Mouse (Mus musculus): ENCODE data around the gene L3mbtl4. TPM values are rescaled to one million over a fixed set of nuclear protein-coding genes. Genes with fewer than 3 reads are reported as not detected.

L3mbtl4 gene
- polyA plus RNA-seq, 1 experiment from 2014 or later = 1.1 TPM

DNA sequence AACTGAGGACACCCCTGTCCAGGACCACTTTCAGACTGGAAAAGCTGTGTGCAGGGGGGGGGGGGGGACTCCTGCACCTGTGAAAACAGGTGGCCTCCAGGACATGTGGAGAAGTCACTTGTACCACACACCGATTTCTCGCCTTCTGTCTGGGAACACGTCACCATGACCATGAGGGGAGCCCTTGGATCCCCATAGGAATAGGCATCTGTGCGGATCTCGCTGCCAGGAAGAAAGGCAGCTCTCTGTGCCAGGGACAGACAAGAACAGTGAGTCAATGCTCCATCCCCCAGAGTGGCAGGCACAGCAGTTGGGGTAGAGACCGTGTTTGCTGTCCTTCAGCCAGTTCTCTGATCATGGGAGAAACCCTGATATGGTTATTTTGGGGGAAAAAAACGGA is 479.5 kb downstream of the L3mbtl4 start:
- no peak overlapping the region for H3K27ac ChIP-seq
- no peak for TF ChIP-seq CTCF (IDR thresholded peaks at IDR 0.05; ENCODE audit: low read depth)

DNA sequence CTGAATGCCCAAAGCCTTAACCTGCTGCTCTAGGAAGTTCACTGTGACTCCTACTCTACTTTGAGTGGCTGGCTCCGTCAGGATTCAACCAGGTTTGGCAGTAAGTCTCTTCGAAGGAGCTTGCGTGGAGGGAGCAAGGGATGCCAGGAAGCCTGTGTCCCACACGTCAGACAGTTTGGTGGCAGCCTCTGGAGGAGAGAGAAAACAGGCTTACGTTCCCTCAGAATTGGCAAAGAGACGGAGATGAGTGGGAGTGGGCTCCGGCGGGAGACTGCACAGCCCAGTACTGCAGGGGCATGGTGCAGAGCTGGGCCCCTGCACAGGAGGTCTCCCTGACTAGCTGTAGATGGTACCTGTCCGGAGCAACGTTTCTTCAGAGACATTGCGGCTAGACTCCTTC is 481.2 kb downstream of the L3mbtl4 start:
- 84% methylated on average over 11 of the region's 11 CpGs for WGBS
- H3K4me1 ChIP-seq (replicated peaks; ENCODE audit: insufficient read depth, low read length) = no peaks in the 10 kb centered on the region
- H3K4me3 ChIP-seq (replicated peaks; ENCODE audit: low read depth, low read length) = no peak overlapping the region
- H3K4me2 ChIP-seq (ENCODE audit: low read length) = no peak overlapping the region
- H3K27ac ChIP-seq = no peak overlapping the region
- no peak overlapping the region for H3K9ac ChIP-seq (ENCODE audit: low read depth, low read length)
- H3K27me3 ChIP-seq (ENCODE audit: insufficient read depth, low read length) = no peaks in the 10 kb centered on the region
- DNase-seq (ENCODE audit: low spot score) (no peak), ATAC-seq (replicated peaks; ENCODE audit: low FRiP score, low read depth) (no peak)
- no peaks in the 10 kb centered on the region for H3K36me3 ChIP-seq (ENCODE audit: insufficient read depth, low read length)
- H3K9me3 ChIP-seq (replicated peaks; ENCODE audit: low read length) = no peaks in the 10 kb centered on the region
- no peak for TF ChIP-seq CTCF (IDR thresholded peaks at IDR 0.05; ENCODE audit: low read depth)

More for the DNA sequence above, 479.5 kb downstream of the L3mbtl4 start:
- ATAC-seq (replicated peaks; ENCODE audit: low FRiP score, low read depth) (no peak), DNase-seq (ENCODE audit: low spot score) (no peak)
- Histone ChIP-seq H3K27me3 (ENCODE audit: insufficient read depth, low read length) (no peaks in the 10 kb centered on the region), H3K4me2 (ENCODE audit: low read length) (no peak overlapping the region), H3K36me3 (ENCODE audit: insufficient read depth, low read length) (no peaks in the 10 kb centered on the region), H3K9me3 (replicated peaks; ENCODE audit: low read length) (no peaks in the 10 kb centered on the region), H3K9ac (ENCODE audit: low read depth, low read length) (no peak overlapping the region), H3K4me3 (replicated peaks; ENCODE audit: low read depth, low read length) (no peak overlapping the region), H3K4me1 (replicated peaks; ENCODE audit: insufficient read depth, low read length) (no peaks in the 10 kb centered on the region)
- 87% methylated on average over 7 of the region's 7 CpGs for WGBS

DNA sequence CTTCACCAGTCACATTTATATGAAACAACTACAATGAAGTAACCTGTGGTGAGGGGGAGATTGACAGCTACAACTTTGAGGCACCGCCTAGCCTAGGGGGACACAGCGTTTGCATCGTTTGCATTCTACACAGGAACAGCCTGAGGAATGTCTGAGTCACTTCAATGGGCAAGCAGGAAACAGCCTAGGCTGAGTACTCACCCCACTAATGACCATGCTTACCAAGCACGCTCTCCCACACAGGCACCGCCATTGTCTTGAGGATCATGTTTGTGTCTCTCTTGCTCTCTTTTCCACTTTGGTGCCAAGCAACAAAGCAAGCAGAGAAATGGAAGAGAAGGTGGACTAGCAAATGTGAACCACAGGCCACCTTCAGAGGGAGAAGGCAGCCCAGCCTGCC is 484.8 kb downstream of the L3mbtl4 start:
- no peak for ATAC-seq (replicated peaks; ENCODE audit: low FRiP score, low read depth)
- H3K4me1 ChIP-seq (replicated peaks; ENCODE audit: insufficient read depth, low read length) = no peaks in the 10 kb centered on the region
- WGBS = 56% methylated on average over 5 of the region's 5 CpGs
- no peaks in the 10 kb centered on the region for H3K9me3 ChIP-seq (replicated peaks; ENCODE audit: low read length)
- DNase-seq (ENCODE audit: low spot score) = no peak
- H3K9ac ChIP-seq (ENCODE audit: low read depth, low read length) = no peak overlapping the region
- H3K27me3 ChIP-seq (ENCODE audit: insufficient read depth, low read length) = no peaks in the 10 kb centered on the region
- no peak overlapping the region for H3K4me2 ChIP-seq (ENCODE audit: low read length)
- TF ChIP-seq CTCF (IDR thresholded peaks at IDR 0.05; ENCODE audit: low read depth) = no peak
- no peaks in the 10 kb centered on the region for H3K36me3 ChIP-seq (ENCODE audit: insufficient read depth, low read length)
- no peak overlapping the region for H3K27ac ChIP-seq
- no peak overlapping the region for H3K4me3 ChIP-seq (replicated peaks; ENCODE audit: low read depth, low read length)

DNA sequence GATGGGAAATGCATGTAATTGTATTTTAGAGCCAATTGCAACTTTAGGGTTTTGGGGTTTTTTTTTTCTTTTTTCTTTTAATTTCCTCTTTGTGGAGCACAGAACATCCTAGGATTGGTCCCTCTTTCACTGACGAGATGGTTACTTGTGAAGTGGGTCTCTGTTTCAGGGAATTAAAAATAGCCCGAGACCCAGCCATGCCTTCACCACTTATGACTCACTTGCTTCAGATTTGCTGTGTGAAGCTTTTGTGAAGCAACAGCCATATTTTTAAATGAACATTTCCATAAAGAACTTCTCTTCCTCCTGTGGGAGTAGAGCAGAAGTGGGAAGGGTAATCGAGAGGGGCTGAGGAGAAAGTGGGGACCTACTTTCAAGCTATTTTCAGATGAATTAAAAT is 485.3 kb downstream of the L3mbtl4 start:
- no peak for ATAC-seq (replicated peaks; ENCODE audit: low FRiP score, low read depth)
- 72% methylated on average over 3 of the region's 3 CpGs for WGBS
- H3K9ac ChIP-seq (ENCODE audit: low read depth, low read length) = no peak overlapping the region

DNA sequence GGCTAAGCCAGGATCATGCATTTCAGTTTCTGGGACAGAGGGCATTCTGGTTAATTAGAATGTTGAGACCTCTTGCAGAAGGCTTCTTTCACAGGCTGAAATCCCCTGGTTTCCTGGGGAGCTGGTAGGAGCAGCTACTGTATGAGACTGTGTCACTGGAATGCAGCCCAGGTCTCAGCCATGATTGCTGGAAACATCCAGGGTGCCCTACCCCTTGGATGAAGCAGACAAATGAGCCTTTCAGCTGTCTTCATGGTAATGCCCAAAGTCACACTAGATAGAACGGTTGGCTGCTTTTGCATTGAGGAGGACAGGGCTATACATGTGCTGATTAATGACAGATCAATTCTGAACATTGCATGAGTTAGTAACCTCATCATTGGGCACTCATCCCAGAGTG is 486.4 kb downstream of the L3mbtl4 start:
- 100% methylated on average over 1 of the region's 1 CpGs for WGBS
- no peak overlapping the region for H3K4me2 ChIP-seq (ENCODE audit: low read length)
- no peak for ATAC-seq (replicated peaks; ENCODE audit: low FRiP score, low read depth)
- no peak for DNase-seq (ENCODE audit: low spot score)
- no peaks in the 10 kb centered on the region for H3K4me1 ChIP-seq (replicated peaks; ENCODE audit: insufficient read depth, low read length)
- no peaks in the 10 kb centered on the region for H3K27me3 ChIP-seq (ENCODE audit: insufficient read depth, low read length)
- no peak overlapping the region for H3K4me3 ChIP-seq (replicated peaks; ENCODE audit: low read depth, low read length)
- H3K27ac ChIP-seq = no peak overlapping the region
- H3K9me3 ChIP-seq (replicated peaks; ENCODE audit: low read length) = no peaks in the 10 kb centered on the region
- H3K9ac ChIP-seq (ENCODE audit: low read depth, low read length) = no peak overlapping the region
- TF ChIP-seq CTCF (IDR thresholded peaks at IDR 0.05; ENCODE audit: low read depth) = no peak
- no peaks in the 10 kb centered on the region for H3K36me3 ChIP-seq (ENCODE audit: insufficient read depth, low read length)

More for the DNA sequence above, 485.3 kb downstream of the L3mbtl4 start:
- no peak for DNase-seq (ENCODE audit: low spot score)
- no peaks in the 10 kb centered on the region for H3K27me3 ChIP-seq (ENCODE audit: insufficient read depth, low read length)
- H3K36me3 ChIP-seq (ENCODE audit: insufficient read depth, low read length) = no peaks in the 10 kb centered on the region
- no peak overlapping the region for H3K4me2 ChIP-seq (ENCODE audit: low read length)
- no peaks in the 10 kb centered on the region for H3K9me3 ChIP-seq (replicated peaks; ENCODE audit: low read length)
- H3K27ac ChIP-seq = no peak overlapping the region
- no peaks in the 10 kb centered on the region for H3K4me1 ChIP-seq (replicated peaks; ENCODE audit: insufficient read depth, low read length)
- H3K4me3 ChIP-seq (replicated peaks; ENCODE audit: low read depth, low read length) = no peak overlapping the region
- no peak for TF ChIP-seq CTCF (IDR thresholded peaks at IDR 0.05; ENCODE audit: low read depth)

DNA sequence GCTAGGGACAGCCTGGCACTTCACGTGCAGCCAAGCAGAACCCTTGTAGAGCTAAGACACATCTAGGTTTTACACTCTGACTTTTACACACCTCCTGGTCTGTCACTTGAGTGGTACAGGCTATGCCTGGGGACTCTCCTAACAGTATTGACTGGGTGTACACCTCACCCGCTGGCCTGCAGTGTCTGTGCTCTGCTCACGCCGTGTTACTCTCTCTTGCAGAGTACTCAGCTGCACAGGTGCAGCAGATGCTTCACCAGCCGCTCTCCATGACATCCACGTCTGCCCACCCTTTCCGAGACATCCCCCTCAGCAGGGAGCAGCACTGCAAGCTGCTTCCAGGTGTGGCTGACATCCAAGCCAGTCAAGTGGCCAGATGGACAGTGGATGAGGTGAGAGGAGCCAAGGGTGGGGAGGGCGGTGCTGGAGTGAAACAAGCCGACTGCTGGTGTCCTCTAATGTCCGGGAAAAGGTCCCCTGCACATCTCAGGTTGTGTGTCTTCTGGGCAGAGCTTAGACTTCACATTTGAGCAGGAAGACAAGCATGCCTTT is 490.8 kb downstream of the L3mbtl4 start:
- Histone ChIP-seq H3K36me3 (ENCODE audit: insufficient read depth, low read length) (no peaks in the 10 kb centered on the region), H3K4me1 (replicated peaks; ENCODE audit: insufficient read depth, low read length) (no peaks in the 10 kb centered on the region), H3K27ac (no peak overlapping the region), H3K27me3 (ENCODE audit: insufficient read depth, low read length) (no peaks in the 10 kb centered on the region), H3K9me3 (replicated peaks; ENCODE audit: low read length) (no peaks in the 10 kb centered on the region), H3K4me2 (ENCODE audit: low read length) (no peak overlapping the region), H3K9ac (ENCODE audit: low read depth, low read length) (no peak overlapping the region), H3K4me3 (replicated peaks; ENCODE audit: low read depth, low read length) (no peak overlapping the region)
- no peak for DNase-seq (ENCODE audit: low spot score)
- TF ChIP-seq CTCF (IDR thresholded peaks at IDR 0.05; ENCODE audit: low read depth) = no peak
- ATAC-seq (replicated peaks; ENCODE audit: low FRiP score, low read depth) = no peak
- WGBS = 83% methylated on average over 10 of the region's 10 CpGs

DNA sequence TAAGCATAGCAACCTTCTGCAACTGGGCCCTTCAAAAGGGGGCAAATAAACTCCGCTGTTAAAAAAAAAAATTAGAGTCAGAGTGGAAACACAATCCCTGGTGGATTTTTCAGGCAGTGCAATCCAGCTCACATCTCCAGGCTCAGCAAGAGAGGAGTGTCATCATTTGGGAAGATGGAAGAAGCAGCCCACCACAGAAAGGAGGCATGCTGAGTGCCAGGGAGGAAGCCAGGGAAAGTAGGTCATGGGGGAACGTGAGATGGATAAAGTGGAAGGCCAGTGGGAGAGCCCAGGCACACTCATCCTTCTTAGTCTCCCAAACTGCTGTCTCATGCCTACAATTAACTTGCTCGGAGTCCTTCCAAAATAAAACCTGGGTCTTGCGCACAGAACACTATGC is 496.0 kb downstream of the L3mbtl4 start:
- no peak overlapping the region for H3K4me3 ChIP-seq (replicated peaks; ENCODE audit: low read depth, low read length)
- no peak overlapping the region for H3K9ac ChIP-seq (ENCODE audit: low read depth, low read length)
- DNase-seq (ENCODE audit: low spot score) = no peak
- WGBS = 82% methylated on average over 4 of the region's 4 CpGs
- TF ChIP-seq CTCF (IDR thresholded peaks at IDR 0.05; ENCODE audit: low read depth) = no peak
- no peaks in the 10 kb centered on the region for H3K36me3 ChIP-seq (ENCODE audit: insufficient read depth, low read length)
- H3K4me2 ChIP-seq (ENCODE audit: low read length) = no peak overlapping the region
- H3K27ac ChIP-seq = no peak overlapping the region
- no peak for ATAC-seq (replicated peaks; ENCODE audit: low FRiP score, low read depth)
- H3K9me3 ChIP-seq (replicated peaks; ENCODE audit: low read length) = no peaks in the 10 kb centered on the region
- no peaks in the 10 kb centered on the region for H3K4me1 ChIP-seq (replicated peaks; ENCODE audit: insufficient read depth, low read length)
- no peaks in the 10 kb centered on the region for H3K27me3 ChIP-seq (ENCODE audit: insufficient read depth, low read length)
